Comparison of ENCODE assay signal across 8 mouse cellular contexts in the genomic region with DNA sequence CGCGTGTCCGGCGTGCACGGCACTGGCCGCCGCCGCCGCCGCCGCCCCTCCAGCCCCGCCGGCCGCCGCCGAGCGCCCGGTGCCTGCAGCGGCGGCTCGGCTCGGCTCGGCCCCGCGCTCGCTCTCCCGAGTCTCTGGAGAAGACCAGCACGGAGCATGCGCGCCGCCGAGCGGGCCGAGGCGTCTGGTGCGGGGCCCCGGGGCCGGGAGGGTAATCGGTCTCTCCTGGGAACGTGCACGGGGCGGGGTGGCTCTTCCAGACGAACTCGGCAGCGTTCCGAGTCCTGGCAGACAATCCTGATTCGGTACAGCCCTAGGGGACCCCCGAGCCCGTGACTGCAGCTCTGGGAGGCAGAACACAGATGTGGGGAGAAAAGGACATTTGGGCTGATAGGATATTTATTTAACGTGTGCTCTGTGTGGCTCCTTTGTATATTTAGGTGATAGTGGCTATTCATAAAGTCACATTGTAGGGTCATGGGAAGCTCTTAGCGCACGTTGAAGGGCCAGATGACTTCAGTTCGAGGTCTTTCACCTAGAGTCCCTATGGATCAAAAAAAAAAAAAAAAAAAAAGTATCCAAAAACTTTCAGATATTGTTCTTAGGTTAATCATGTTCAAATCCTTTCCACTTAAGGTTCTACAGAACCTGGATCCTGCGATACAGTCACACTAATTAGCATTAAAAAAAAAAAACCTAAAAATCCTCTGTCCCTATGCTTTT. TPM values are rescaled to one million over a fixed set of nuclear protein-coding genes. Genes with fewer than 3 reads are reported as not detected.
DNase-seq lines count a peak whose midpoint lies in the region; ATAC-seq and TF ChIP-seq lines count a peak whose summit lies in the region.

No protein-coding gene starts in this region.

- H3K36me3 ChIP-seq in hindbrain, postnatal 0 days (ENCODE audit: insufficient read depth, low read length) = no peaks in the 10 kb centered on the region

- H3K9ac ChIP-seq in hindbrain, postnatal 0 days (replicated peaks; ENCODE audit: low read length) = peak overlapping the region; percentile 98

- DNase-seq in adipocyte (ENCODE audit: low spot score) = peak; percentile 84
- DNase-seq in gastrocnemius, adult 2 months = peak; percentile 95
- DNase-seq in hindbrain, postnatal 0 days (ENCODE audit: low spot score) = peak; percentile 92
- DNase-seq in left cerebral cortex, postnatal 10 days (ENCODE audit: extremely low spot score in 1 of 2, low spot score in 2 of 2) = peak; percentile 71 to 92
- DNase-seq in right cerebral cortex, postnatal 14 days = peak; percentile 81
- DNase-seq in urinary bladder, postnatal 36 days (ENCODE audit: low spot score in 2 of 2) = peak; percentile 61 to 86

- intact Hi-C loops in gastrocnemius, adult 2 months (cut with DNase I) = loop anchor here (5.0 kb wide), 1 partner anchor 320 kb away; no protein-coding TSS in a partner anchor
- intact Hi-C loops in left cerebral cortex, postnatal 10 days (cut with DNase I) = loop anchor here (10.0 kb wide), 1 partner anchor 307 kb away; a partner anchor contains a TSS

- peaks cover 7% of the 10 kb centered on the region for H3K4me1 ChIP-seq in hindbrain, postnatal 0 days (ENCODE audit: insufficient read depth, low read length)

- H3K4me2 ChIP-seq in hindbrain, postnatal 0 days (ENCODE audit: low read depth, low read length) = peak overlapping the region; percentile 77

- H3K27ac ChIP-seq in gastrocnemius, adult 2 months = peak overlapping the region; percentile 96
- peak overlapping the region; percentile 96 for H3K27ac ChIP-seq in hindbrain, postnatal 0 days

- ATAC-seq in common myeloid progenitor, adult 5-6 weeks (replicated peaks; ENCODE audit: low read depth, poor library complexity, severe bottlenecking) = peak; percentile 55
- ATAC-seq in hindbrain, postnatal 0 days = peak; percentile 92
- ATAC-seq in megakaryocyte progenitor cell, adult 5-6 weeks (replicated peaks; ENCODE audit: poor library complexity) = peak; percentile 51

- no peaks in the 10 kb centered on the region for H3K27me3 ChIP-seq in hindbrain, postnatal 0 days (ENCODE audit: insufficient read depth, low read length)

- TF ChIP-seq CTCF in gastrocnemius, adult 2 months (IDR thresholded peaks at IDR 0.05) = no peak
- no peak for TF ChIP-seq CTCF in hindbrain, postnatal 0 days (IDR thresholded peaks at IDR 0.05; ENCODE audit: low read depth)

- peak overlapping the region; percentile 98 for H3K4me3 ChIP-seq in gastrocnemius, adult 2 months
- peak overlapping the region; percentile 99 for H3K4me3 ChIP-seq in hindbrain, postnatal 0 days (ENCODE audit: low read length)

- 1% methylated on average over 45 of the region's 54 CpGs for WGBS in hindbrain, postnatal 0 days

- H3K9me3 ChIP-seq in hindbrain, postnatal 0 days (ENCODE audit: low read length) = no peaks in the 10 kb centered on the region

RNA-seq across cellular contexts. Expression of a gene that starts 0.6 kb away (rescaled TPM):
- total RNA-seq in common myeloid progenitor, adult 5-6 weeks (2017) = 40.8 and 59.9 TPM in 2 replicates
- total RNA-seq in gastrocnemius, adult 2 months (2021) = 10 to 100 TPM; 45.1 to 55.4 TPM
- 27.3 and 35.0 TPM in 2 replicates for total RNA-seq in hindbrain, postnatal 0 days (2014; rRNA removed)
- 7.6 and 9.2 TPM in 2 replicates for polyA plus RNA-seq in hindbrain, postnatal 0 days (2015; fragmentation: Nextera tagmentation; extraction: Ambion mirVana)
- 10 to 100 TPM; 27.7 to 34.3 TPM for total RNA-seq in left cerebral cortex, postnatal 10 days (2021)
- 47.1 and 53.9 TPM in 2 replicates for total RNA-seq in megakaryocyte progenitor cell, adult 5-6 weeks (2015)
- total RNA-seq in megakaryocyte progenitor cell, adult 5-6 weeks (2017) = 25.5 and 35.5 TPM in 2 replicates

RNA-seq across cellular contexts. Expression of a gene that starts 42.4 kb away (rescaled TPM):
- total RNA-seq in common myeloid progenitor, adult 5-6 weeks (2017) = 34.4 and 40.3 TPM in 2 replicates
- 10 to 100 TPM; 38.7 to 39.6 TPM for total RNA-seq in gastrocnemius, adult 2 months (2021)
- 10.5 and 12.2 TPM in 2 replicates for total RNA-seq in hindbrain, postnatal 0 days (2014; rRNA removed)
- polyA plus RNA-seq in hindbrain, postnatal 0 days (2015; fragmentation: Nextera tagmentation; extraction: Ambion mirVana) = 10.2 and 11.0 TPM in 2 replicates
- total RNA-seq in left cerebral cortex, postnatal 10 days (2021) = 10 to 100 TPM; 11.6 to 16.7 TPM
- 13.6 and 21.3 TPM in 2 replicates for total RNA-seq in megakaryocyte progenitor cell, adult 5-6 weeks (2015)
- 33.9 and 35.8 TPM in 2 replicates for total RNA-seq in megakaryocyte progenitor cell, adult 5-6 weeks (2017)

RNA-seq across cellular contexts. Expression of a gene that starts 42.5 kb away (rescaled TPM):
- 27.3 and 29.0 TPM in 2 replicates for total RNA-seq in common myeloid progenitor, adult 5-6 weeks (2017)
- 10 to 100 TPM; 20.1 to 24.4 TPM for total RNA-seq in gastrocnemius, adult 2 months (2021)
- total RNA-seq in hindbrain, postnatal 0 days (2014; rRNA removed) = 24.5 and 33.5 TPM in 2 replicates
- polyA plus RNA-seq in hindbrain, postnatal 0 days (2015; fragmentation: Nextera tagmentation; extraction: Ambion mirVana) = 34.3 and 38.9 TPM in 2 replicates
- total RNA-seq in left cerebral cortex, postnatal 10 days (2021) = 10 to 100 TPM; 25.2 to 28.2 TPM
- total RNA-seq in megakaryocyte progenitor cell, adult 5-6 weeks (2015) = 21.3 and 31.6 TPM in 2 replicates
- 8.9 and 15.1 TPM in 2 replicates for total RNA-seq in megakaryocyte progenitor cell, adult 5-6 weeks (2017)

Comparison
In these comparisons a context has a peak if more than half of its experiments do, and no peak if none do; other contexts are left out.
1. Peak in every context shown above with its lines: DNase-seq, ATAC-seq, H3K4me3 ChIP-seq and H3K27ac ChIP-seq.